Mouse (Mus musculus) forebrain, embryonic 12.5 days (tissue): ENCODE measurements around the gene Dnttip2. TPM values are rescaled to one million over a fixed set of nuclear protein-coding genes. Genes with fewer than 3 reads are reported as not detected.

Experiments used
- ATAC-seq: fragments of 200-750 bp; cut with Nextera tagmentation; 2 replicates; pipeline ENCODE4 v1.8.0; 2017; ENCODE audit warnings: moderate TSS enrichment; ENCODE audit not compliant: low FRiP score
- H3K27ac ChIP-seq: fragments of 300-500 bp; sonication (generic); 2 replicates; pipeline ENCODE4 v1.5.1; 2016; ENCODE audit warnings: mild to moderate bottlenecking
- H3K27me3 ChIP-seq: fragments of 300-500 bp; sonication (generic); 2 replicates; pipeline ENCODE4 v1.6.1; 2016; ENCODE audit warnings: mild to moderate bottlenecking
- H3K36me3 ChIP-seq: fragments of 300-500 bp; sonication (generic); replicated peaks from 2 replicates; pipeline ENCODE4 v1.6.1; 2016; ENCODE audit warnings: mild to moderate bottlenecking
- H3K4me1 ChIP-seq: fragments of 300-500 bp; sonication (generic); 2 replicates; pipeline ENCODE4 v1.6.1; 2016
- H3K4me2 ChIP-seq: fragments of 300-500 bp; sonication (generic); 2 replicates; pipeline ENCODE4 v1.6.1; 2016; ENCODE audit warnings: mild to moderate bottlenecking, moderate library complexity
- H3K4me3 ChIP-seq: fragments of 300-500 bp; sonication (generic); replicated peaks from 2 replicates; pipeline ENCODE4 v1.5.1; 2016; ENCODE audit warnings: mild to moderate bottlenecking
- H3K9ac ChIP-seq: fragments of 300-500 bp; sonication (generic); 2 replicates; pipeline ENCODE4 v1.6.1; 2016; ENCODE audit warnings: mild to moderate bottlenecking
- H3K9me3 ChIP-seq: fragments of 300-500 bp; sonication (generic); 2 replicates; pipeline ENCODE4 v1.6.1; 2016
- WGBS: fragments of 180-500 bp; shearing (Covaris S2); methylation state at CpG from one replicate; pipeline ENCODE4 v1.1.7; 2016; 5-methylcytosine and 5-hydroxymethylcytosine counted together
- polyA plus RNA-seq: library from polyadenylated mRNA; unstranded; fragments of >200 nt; fragmentation: Nextera tagmentation; extraction: Ambion mirVana; gene quantifications from 2 replicates; pipeline ENCODE4 v1.2.1, GENCODE M21; 2016

Dnttip2 gene
- polyA plus RNA-seq, 1 experiment from 2014 or later, result 81.4 TPM

DNA sequence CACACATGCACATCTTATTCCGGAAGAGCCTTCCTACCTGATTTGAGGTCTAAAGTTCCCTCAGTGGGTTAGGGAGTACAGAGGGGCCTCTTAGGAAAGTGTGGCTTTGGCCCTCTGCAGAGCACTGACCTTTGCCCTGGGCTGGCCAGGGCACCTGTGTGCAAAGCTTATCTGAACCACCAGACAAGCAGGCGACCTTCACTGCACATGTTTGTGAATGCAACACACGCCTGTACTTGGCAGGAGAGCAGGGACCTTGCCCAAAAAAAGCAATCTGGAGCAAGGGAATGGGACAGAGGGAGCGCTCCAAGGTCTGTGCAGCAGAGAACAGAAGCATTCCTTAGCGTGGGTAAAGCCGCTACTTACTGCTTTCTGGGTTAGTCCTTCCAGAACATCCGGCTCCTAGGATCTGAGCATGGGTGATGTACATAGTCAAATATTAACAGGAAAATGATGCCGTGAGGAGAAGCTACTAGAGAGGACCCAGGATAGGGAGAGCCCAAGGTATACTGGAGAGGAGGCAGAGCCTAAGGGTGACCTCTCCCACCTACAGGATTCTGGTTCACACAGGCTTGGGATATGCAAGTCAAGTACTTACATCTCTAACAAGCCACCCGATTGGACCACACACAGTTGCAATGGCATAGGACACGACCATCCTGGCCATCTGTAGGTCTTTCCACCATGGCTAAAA, 38.9 kb downstream of the Dnttip2 start:
- H3K27me3 ChIP-seq, result no peaks in the 10 kb centered on the region
- no peaks in the 10 kb centered on the region for H3K9me3 ChIP-seq
- H3K4me3 ChIP-seq, result no peak overlapping the region
- H3K4me1 ChIP-seq, result peaks cover 14% of the 10 kb centered on the region
- ATAC-seq, result no peak
- H3K4me2 ChIP-seq, result no peak overlapping the region
- no peak overlapping the region for H3K9ac ChIP-seq
- no peaks in the 10 kb centered on the region for H3K36me3 ChIP-seq
- no peak overlapping the region for H3K27ac ChIP-seq
- WGBS, result 80% methylated on average over 10 of the region's 10 CpGs

DNA sequence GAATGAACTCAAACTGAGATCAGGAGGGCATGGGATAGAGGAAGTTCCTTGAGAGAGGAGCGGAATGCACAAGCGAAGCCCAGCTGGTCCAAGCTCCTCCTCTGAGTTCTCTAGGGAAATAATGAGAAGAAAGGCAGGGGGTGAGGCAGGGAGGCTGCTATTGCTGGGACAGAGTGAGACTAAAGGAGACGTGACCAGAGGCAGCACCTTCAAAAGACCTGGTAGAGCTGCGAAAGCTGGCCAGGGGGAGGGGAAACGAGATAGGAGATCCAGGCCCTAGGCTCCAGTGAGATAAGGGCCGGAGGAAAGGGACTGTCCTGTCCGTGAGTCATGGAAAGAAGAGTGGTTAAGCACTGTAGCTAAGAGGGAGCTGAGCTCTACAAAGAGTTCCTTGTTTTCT, 39.7 kb downstream of the Dnttip2 start:
- Histone ChIP-seq H3K27ac (no peak overlapping the region), H3K4me2 (no peak overlapping the region), H3K4me1 (peaks cover 14% of the 10 kb centered on the region), H3K27me3 (no peaks in the 10 kb centered on the region), H3K4me3 (no peak overlapping the region), H3K9me3 (no peaks in the 10 kb centered on the region), H3K36me3 (no peaks in the 10 kb centered on the region), H3K9ac (no peak overlapping the region)
- WGBS, result 45% methylated on average over 7 of the region's 7 CpGs
- no peak for ATAC-seq

DNA sequence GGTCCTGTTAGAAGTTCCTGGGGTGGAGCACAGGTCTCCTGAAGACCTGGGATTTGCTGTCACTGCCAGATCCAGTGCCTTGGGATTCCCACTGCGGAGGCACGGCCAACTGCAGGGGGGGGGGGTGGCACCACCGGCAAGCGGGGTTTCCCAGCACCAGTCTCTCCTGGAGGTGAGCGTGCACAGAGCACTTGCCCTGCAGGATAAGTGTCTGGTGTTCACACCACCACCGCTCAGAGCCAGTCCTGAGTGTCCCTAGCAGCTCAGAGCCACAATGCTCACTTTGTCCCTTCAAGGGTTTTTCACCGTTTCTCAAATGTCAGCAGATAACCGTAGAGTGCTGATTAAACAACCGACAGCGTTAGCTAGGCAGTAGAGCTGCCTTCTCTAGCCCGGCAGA, 42.4 kb downstream of the Dnttip2 start:
- H3K36me3 ChIP-seq, result no peaks in the 10 kb centered on the region
- H3K9ac ChIP-seq, result peak overlapping the region; percentile 25; the same call in 1 of the 2 replicates
- no peak overlapping the region for H3K4me3 ChIP-seq
- peak overlapping the region; percentile 36 for H3K4me2 ChIP-seq
- WGBS, result 16% methylated on average over 11 of the region's 11 CpGs
- peaks cover 14% of the 10 kb centered on the region for H3K4me1 ChIP-seq
- H3K9me3 ChIP-seq, result no peaks in the 10 kb centered on the region
- H3K27ac ChIP-seq, result no peak overlapping the region
- ATAC-seq, result peak; percentile 54; the same call in 1 of the 2 replicates
- no peaks in the 10 kb centered on the region for H3K27me3 ChIP-seq

DNA sequence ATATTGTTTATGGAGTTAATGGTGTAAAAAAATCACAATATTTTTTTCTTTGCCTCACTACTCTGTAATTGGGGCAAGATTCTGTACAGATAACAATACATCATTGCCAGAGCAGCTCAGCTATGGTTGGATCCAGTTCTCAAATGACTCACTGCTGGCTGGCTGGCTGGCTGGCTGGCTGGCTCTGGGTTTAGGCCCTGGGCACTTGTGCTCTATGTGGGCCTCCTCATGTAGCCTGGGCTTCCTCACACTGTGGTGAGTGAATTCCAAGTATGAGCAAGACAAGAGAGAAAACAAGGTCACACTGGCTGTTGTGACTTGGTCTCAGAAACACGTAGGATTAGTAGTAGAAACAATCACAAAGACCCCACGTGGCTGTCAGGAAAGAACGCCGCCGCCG, 43.2 kb downstream of the Dnttip2 start:
- Histone ChIP-seq H3K4me3 (no peak overlapping the region), H3K9me3 (no peaks in the 10 kb centered on the region), H3K27ac (no peak overlapping the region), H3K4me1 (peaks cover 14% of the 10 kb centered on the region), H3K27me3 (no peaks in the 10 kb centered on the region), H3K9ac (no peak overlapping the region), H3K36me3 (no peaks in the 10 kb centered on the region), H3K4me2 (no peak overlapping the region)
- ATAC-seq, result no peak
- 86% methylated on average over 6 of the region's 6 CpGs for WGBS

DNA sequence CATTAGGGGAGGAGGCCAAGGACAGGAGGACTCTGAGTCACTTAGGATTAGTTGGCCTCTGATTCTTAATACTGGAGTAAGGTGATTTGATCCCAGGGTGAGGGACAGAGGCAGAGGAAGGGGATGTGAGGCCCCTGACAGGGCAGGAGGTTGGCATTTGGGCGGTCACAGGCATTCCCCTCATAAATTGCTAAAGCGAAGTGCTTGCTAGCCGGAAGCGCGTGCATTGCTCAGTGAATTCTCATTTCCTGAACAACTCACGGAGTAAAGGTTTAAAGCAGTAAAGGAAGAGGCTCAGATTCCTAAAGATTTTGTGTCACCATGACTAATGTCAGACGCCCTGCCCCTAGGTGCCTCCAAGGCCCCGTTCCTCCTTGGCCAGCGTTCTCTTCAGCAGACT, 48.0 kb downstream of the Dnttip2 start:
- Histone ChIP-seq H3K27ac (no peak overlapping the region), H3K36me3 (no peaks in the 10 kb centered on the region), H3K9ac (no peak overlapping the region), H3K4me2 (no peak overlapping the region), H3K27me3 (no peaks in the 10 kb centered on the region), H3K9me3 (no peaks in the 10 kb centered on the region), H3K4me1 (no peaks in the 10 kb centered on the region), H3K4me3 (no peak overlapping the region)
- 81% methylated on average over 9 of the region's 9 CpGs for WGBS
- no peak for ATAC-seq

DNA sequence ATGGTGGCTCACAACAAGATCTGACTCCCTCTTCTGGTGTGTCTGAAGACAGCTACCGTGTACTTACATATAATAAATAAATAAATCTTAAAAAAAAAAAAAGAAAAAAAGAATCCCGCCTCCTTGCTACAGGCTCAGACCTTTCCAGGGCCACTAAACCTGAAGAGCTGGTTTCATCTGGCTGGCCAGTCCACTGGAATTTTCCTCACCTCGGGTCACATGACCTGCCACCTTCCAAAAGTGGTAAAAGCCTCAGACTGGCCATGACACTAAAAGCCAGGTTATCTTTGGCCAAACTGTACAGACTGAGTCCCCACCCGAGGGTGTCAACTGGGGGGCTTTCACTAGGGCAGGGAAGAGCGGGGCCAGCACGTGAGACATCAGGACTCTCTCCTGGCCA, 49.7 kb downstream of the Dnttip2 start:
- Histone ChIP-seq H3K4me3 (no peak overlapping the region), H3K4me1 (no peaks in the 10 kb centered on the region), H3K4me2 (no peak overlapping the region), H3K9me3 (no peaks in the 10 kb centered on the region), H3K27me3 (no peaks in the 10 kb centered on the region), H3K27ac (no peak overlapping the region), H3K36me3 (no peaks in the 10 kb centered on the region), H3K9ac (no peak overlapping the region)
- ATAC-seq, result no peak
- WGBS, result 87% methylated on average over 6 of the region's 6 CpGs

DNA sequence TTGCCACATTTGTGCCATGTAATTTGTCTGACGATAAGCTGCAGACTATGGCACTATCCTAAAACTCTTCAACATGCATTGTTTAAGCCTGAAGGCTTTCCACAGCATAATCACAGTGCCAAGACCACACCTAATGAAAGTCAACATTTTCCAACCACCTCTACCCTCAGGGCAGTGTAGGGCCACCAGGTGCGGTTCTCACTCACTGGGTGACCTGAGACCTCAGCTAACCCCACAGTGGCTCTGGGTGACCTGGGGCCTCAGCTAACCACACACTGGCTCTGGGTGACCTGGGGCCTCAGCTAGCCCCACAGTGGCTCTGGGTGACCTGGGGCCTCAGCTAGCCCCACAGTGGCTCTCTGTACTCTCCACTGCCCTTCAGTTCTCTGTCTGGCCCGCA, 50.3 kb downstream of the Dnttip2 start:
- Histone ChIP-seq H3K4me2 (no peak overlapping the region), H3K4me3 (no peak overlapping the region), H3K27ac (no peak overlapping the region), H3K4me1 (no peaks in the 10 kb centered on the region), H3K9me3 (no peaks in the 10 kb centered on the region), H3K27me3 (no peaks in the 10 kb centered on the region), H3K36me3 (no peaks in the 10 kb centered on the region), H3K9ac (no peak overlapping the region)
- 89% methylated on average over 3 of the region's 3 CpGs for WGBS
- ATAC-seq, result no peak

DNA sequence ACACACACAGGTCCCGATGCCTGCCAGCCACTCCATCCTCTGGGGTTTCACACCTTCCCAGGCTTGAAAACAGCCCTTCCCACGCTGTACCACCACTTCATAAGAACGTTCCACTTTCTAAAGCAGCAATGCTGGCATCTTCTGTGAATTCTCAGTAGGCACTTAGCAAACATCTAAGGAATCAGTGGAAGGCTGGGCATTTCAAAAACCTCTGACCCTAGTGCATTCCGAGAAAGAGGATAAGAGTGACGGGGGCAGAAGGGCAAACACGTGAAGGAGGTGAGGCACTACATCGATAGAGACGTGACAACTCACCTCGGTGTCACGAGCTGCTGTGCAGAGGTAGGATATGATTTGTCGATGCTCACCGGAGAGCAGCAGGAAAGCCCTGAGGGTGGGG, 56.3 kb downstream of the Dnttip2 start:
- 86% methylated on average over 12 of the region's 12 CpGs for WGBS
- Histone ChIP-seq H3K9ac (no peak overlapping the region), H3K9me3 (no peaks in the 10 kb centered on the region), H3K4me3 (no peak overlapping the region), H3K27ac (no peak overlapping the region), H3K27me3 (no peaks in the 10 kb centered on the region), H3K4me1 (peaks cover 13% of the 10 kb centered on the region), H3K4me2 (no peak overlapping the region), H3K36me3 (no peaks in the 10 kb centered on the region)
- ATAC-seq, result no peak

DNA sequence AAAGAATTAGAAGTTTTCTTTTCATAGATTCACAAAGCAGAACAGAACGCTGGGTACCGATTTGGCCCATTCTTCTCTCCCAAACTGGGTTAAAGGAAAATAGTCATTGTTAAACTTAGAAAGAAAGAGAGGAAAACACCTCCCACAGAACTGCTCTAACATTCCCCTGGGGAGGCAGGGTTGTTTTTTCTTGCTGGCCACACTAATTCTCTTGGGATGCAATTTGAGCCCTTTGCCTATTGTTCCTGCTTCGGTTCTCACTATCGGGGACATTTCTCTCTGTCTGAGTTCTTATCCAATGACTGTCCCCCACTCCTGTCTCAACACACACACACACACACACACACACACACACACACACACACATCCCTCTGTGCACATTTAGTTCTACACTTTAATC, 59.3 kb downstream of the Dnttip2 start:
- no peak overlapping the region for H3K27ac ChIP-seq
- H3K27me3 ChIP-seq, result no peaks in the 10 kb centered on the region
- H3K4me3 ChIP-seq, result no peak overlapping the region
- H3K36me3 ChIP-seq, result no peaks in the 10 kb centered on the region
- no peaks in the 10 kb centered on the region for H3K9me3 ChIP-seq
- H3K4me1 ChIP-seq, result peaks cover 13% of the 10 kb centered on the region
- ATAC-seq, result no peak
- no peak overlapping the region for H3K4me2 ChIP-seq
- 14% methylated on average over 4 of the region's 4 CpGs for WGBS
- no peak overlapping the region for H3K9ac ChIP-seq

DNA sequence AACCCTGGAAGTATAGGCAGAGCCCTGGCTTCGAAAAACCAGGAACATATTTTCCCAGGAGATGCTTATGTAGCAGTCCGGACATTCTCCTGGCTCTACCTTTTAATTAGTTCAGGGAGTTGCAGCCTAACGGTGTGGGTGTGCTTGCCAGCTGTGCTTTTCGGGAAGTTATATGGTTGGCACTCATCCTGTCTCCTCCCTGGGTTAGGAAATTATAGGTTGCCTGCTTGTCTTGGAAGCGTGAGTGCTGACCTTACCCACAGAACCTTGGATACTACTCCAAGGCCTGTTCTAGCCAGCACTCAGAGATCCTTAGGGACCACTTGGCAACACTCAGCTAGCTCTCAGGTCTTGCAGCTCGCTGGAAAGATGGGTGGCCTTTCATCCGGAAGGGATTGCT, 59.7 kb downstream of the Dnttip2 start:
- Histone ChIP-seq H3K27ac (no peak overlapping the region), H3K4me3 (no peak overlapping the region), H3K27me3 (no peaks in the 10 kb centered on the region), H3K4me2 (no peak overlapping the region), H3K4me1 (peaks cover 13% of the 10 kb centered on the region), H3K36me3 (no peaks in the 10 kb centered on the region), H3K9me3 (no peaks in the 10 kb centered on the region), H3K9ac (no peak overlapping the region)
- 58% methylated on average over 7 of the region's 7 CpGs for WGBS
- no peak for ATAC-seq

DNA sequence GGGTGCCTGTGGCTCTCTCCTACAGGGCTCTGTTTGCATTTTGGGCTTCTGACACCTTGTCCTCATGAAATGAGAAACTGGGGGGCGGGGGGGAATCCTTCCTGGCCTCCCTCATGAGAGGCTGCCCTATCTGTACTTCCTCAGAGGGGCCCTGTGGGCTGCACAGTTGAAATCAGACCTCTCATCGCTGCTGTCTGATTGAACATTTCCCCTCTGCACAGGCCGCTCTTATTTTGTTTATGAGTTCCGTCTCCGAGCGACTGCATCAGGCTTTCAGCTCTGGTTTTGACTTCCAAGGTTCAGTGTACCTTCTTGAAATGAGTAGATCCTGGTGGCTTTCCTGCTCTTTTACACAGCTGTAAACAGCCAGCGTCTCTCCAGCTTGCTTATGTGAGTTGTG, 60.2 kb downstream of the Dnttip2 start:
- 82% methylated on average over 7 of the region's 7 CpGs for WGBS
- Histone ChIP-seq H3K4me1 (peaks cover 13% of the 10 kb centered on the region), H3K9ac (no peak overlapping the region), H3K36me3 (no peaks in the 10 kb centered on the region), H3K4me3 (no peak overlapping the region), H3K4me2 (no peak overlapping the region), H3K27ac (no peak overlapping the region), H3K9me3 (no peaks in the 10 kb centered on the region), H3K27me3 (no peaks in the 10 kb centered on the region)
- no peak for ATAC-seq
